Mouse (Mus musculus) macrophage (primary cell): ENCODE data around the gene Ptprr. TPM values are rescaled to one million over a fixed set of nuclear protein-coding genes. Genes with fewer than 3 reads are reported as not detected.

ENCODE experiments used
- H3K27ac ChIP-seq: fragments of 350-480 bp; formaldehyde crosslinking; 2 replicates; pipeline ENCODE4 v1.9.0; 2021
- H3K36me3 ChIP-seq: fragments of 350-480 bp; formaldehyde crosslinking; 2 replicates; pipeline ENCODE4 v1.9.0; 2021; ENCODE audit errors: inconsistent target
- H3K4me3 ChIP-seq: fragments of 350-480 bp; formaldehyde crosslinking; 2 replicates; pipeline ENCODE4 v1.9.0; 2021; ENCODE audit errors: inconsistent target
- H3K79me2 ChIP-seq: fragments of 350-480 bp; formaldehyde crosslinking; 2 replicates; pipeline ENCODE4 v1.9.0; 2021; ENCODE audit errors: inconsistent target
- WGBS: methylation state at CpG from one replicate; pipeline ENCODE4 v1.1.7; 2026; ENCODE audit warnings: inconsistent platforms; ENCODE audit not compliant: missing documents; 5-methylcytosine and 5-hydroxymethylcytosine counted together
- polyA plus RNA-seq: library from polyadenylated mRNA; stranded (reverse); fragments of 250-400 nt; gene quantifications from 3 replicates; pipeline ENCODE4 v1.2.4, GENCODE M21; 2018; ENCODE audit warnings: inconsistent platforms
- total RNA-seq, 78 experiments: library from RNA; depleted of rRNA; stranded (reverse); fragments of 250-400 nt; gene quantifications; 1 replicate in 9 of 78; 2 replicates in 24 of 78; 3 replicates in 43 of 78; 4 replicates in 2 of 78; pipeline ENCODE4 v1.2.4; 2018; ENCODE audit warnings: inconsistent platforms in 56 of 78

Gene Ptprr
- total RNA-seq (2018; cell fraction: chromatin; rRNA removed) = not detected
- under 1 TPM in 1 of 26 experiments, not detected in 25; 0.10 TPM for total RNA-seq (2018; cell fraction: cytosol; rRNA removed)
- total RNA-seq (2018; cell fraction: nucleus; rRNA removed) = not detected
- polyA plus RNA-seq = not detected in 3 replicates

DNA sequence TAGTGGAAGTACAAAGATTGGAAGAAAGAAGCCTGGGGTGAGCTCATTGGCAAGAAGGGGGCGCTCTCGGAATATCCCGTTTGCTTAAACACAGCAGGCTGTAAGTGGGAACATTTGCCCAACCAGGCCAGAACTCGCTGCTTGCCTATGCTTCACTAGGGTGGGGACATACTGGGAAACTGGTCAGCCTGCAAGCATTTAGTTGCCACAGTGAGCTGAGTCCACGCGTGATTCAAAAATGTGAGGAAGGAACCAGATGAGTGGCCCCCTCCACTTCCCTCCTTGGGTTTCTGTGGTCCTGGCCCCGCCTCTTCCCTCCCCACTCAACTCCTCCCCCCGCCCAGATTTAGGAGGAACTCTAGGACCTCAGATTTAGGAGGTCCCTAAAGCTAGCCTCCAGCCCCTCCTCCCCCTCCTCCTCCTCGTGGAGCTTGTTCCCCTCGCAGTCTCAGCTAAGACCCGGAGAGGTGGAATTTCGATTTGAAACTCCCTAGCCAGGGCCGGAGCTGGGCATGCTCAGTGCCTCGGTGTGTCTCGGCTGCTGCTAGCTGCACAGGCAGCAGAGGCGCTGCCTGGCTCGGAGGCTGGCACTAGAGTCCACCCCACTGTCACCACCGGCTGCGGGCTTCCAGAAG, at the start of gene Ptprr:
Gene Ptprr (plus strand): TSS at position 369 of the 635 bp plus-strand sequence.
- H3K4me3 ChIP-seq = no peak within 1 kb of the TSS
- H3K79me2 ChIP-seq = no peaks in the 10 kb centered on the region
- H3K36me3 ChIP-seq = no peaks in the 10 kb centered on the region
- H3K27ac ChIP-seq = no peak within 1 kb of the TSS
- 2% methylated on average over 19 of the region's 19 CpGs for WGBS

DNA sequence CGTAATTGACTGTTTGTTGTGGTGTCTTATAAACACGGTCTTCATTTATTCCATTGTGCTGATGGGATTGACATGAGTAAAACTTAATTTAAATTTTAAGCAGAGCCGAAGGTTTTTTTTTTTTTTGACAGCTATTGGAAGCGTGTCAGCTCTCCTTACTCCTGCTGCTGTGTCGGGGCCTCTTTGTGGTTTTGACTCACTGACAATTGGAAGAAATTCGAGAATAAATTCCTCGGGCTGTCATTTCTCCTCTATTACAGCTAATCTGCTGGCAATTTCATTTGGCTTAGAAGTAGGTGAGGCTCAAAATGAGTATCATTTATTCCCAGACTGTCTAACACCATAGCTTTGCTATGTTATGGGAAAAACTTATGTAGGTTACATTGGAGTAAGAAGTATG, 41.7 kb upstream of the Ptprr start:
- Histone ChIP-seq H3K36me3 (no peaks in the 10 kb centered on the region), H3K4me3 (no peak overlapping the region), H3K79me2 (no peaks in the 10 kb centered on the region), H3K27ac (no peak overlapping the region)
- WGBS = 72% methylated on average over 7 of the region's 7 CpGs

DNA sequence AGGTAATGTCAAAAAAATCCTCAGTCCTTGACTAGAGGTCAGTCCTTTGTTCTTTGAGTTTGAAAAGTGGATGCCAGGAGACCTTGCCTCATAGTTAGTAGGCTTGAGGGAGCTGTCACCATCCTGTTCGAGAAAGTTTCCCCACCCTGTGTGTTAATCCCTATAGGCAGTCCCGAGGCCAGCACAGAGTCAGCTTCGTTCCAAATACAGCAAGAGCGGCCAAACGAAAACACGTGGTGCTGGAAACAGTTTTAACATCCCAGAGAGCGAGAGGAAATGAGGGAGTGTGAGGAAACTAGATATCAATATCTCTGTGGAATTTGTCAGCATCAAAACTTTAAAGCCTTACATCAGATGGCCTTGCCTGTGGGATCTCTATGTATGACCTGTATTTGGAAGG, 39.0 kb upstream of the Ptprr start:
- 68% methylated on average over 7 of the region's 7 CpGs for WGBS
- H3K27ac ChIP-seq = no peak overlapping the region
- no peaks in the 10 kb centered on the region for H3K36me3 ChIP-seq
- H3K79me2 ChIP-seq = no peaks in the 10 kb centered on the region
- H3K4me3 ChIP-seq = no peak overlapping the region

DNA sequence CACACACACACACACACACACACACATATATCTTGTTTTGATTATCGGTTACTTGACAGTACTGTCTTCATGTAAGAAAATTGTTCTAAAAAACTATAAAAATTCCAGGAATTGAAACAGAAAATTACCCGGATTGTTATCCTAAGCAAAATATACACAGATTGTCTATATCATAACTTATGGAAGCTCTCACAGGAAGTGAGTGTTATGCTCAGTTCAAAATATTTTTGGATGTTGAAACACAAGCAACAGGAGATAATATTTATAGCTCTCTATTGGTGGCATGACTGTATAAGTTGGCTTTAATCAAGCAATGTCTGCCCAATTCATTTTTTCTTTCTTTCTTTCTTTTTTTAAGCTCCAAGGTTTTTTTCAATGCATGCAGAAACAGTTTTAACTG, 38.0 kb upstream of the Ptprr start:
- WGBS = 100% methylated on average over 1 of the region's 2 CpGs
- Histone ChIP-seq H3K79me2 (no peaks in the 10 kb centered on the region), H3K4me3 (no peak overlapping the region), H3K36me3 (no peaks in the 10 kb centered on the region), H3K27ac (no peak overlapping the region)

DNA sequence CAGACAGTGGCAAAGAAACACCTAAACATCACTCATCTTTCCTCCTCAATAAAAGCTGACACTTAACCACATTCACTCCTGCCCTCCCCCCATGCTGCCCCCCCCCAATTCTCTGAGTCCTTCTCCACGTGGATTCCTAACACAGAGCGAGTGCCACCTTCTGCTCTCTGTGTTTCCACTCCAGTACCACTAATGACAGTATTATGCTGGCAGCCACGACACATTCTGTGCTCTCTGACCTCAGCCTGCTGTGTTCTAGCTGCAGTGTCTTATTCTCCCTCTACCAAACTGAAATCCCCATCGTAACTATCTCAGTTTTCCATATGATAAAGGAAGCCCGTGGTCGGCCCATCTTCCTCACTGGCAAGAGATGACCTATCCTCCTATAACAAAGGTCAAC, 33.7 kb upstream of the Ptprr start:
- Histone ChIP-seq H3K79me2 (no peaks in the 10 kb centered on the region), H3K4me3 (no peak overlapping the region), H3K36me3 (no peaks in the 10 kb centered on the region), H3K27ac (no peak overlapping the region)
- 83% methylated on average over 6 of the region's 6 CpGs for WGBS

DNA sequence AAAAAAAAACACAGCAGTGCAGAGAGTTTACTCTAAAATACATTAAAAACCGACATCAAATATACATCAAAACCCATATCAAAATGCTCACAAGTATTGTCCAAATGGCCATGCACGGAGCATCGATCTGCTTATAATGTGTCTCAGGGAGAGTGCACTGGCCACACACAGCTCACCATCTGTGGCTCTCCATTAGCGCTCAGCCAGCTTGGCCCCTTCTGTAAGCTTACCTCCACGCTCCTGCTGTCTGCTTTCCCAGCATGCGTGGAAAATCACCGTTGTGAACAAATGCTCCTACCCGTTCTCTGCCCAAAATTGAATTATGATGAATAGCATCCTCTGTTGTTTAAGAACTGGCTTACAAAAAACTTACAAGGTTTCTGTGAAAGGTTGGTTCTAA, 16.2 kb upstream of the Ptprr start:
- Histone ChIP-seq H3K4me3 (no peak overlapping the region), H3K79me2 (no peaks in the 10 kb centered on the region), H3K36me3 (no peaks in the 10 kb centered on the region), H3K27ac (no peak overlapping the region)
- 90% methylated on average over 8 of the region's 8 CpGs for whole genome bisulfite sequencing

DNA sequence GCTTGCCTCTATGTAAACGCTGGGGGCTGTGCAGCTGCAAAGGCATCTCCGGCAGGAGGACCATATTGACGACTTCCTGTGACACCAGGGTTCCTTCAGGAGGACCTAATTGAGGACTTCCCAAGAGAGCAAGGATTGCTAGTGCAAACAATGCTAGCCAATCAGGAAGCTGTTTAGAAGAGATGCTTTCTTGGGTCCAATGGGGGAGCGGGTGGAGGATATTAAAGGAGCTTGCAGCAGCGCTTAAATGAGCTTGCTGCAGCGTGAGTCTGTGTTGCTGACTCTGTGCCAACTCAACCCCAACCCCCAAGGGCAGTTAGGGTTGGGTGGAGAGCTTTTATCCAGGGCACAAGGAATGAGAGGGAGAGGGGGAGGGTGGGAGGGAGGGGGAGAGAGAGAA, 11.3 kb upstream of the Ptprr start:
- Histone ChIP-seq H3K27ac (no peak overlapping the region), H3K36me3 (no peaks in the 10 kb centered on the region), H3K4me3 (no peak overlapping the region), H3K79me2 (no peaks in the 10 kb centered on the region)
- WGBS = 48% methylated on average over 5 of the region's 6 CpGs

DNA sequence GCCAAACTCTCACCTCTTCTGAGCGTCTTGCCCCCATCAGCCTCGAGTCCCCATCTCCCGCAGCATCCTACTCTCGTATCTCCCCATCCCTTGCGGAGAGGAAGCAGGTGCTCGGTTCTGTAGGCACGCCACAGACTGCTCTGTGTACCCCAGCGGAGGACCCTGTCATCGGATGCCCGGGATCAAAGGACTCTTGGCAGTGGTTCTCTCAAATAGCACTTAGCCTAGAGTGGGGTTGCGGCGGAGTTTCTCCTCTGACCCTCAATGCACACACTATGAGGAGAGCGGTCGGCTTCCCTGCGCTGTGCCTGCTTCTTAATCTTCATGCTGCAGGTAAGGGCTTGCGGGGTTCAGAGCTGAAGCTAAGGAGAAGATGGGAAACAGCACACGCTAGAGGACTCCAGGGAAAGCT, 473 bp downstream of the Ptprr start:
- Histone ChIP-seq H3K79me2 (no peaks in the 10 kb centered on the region), H3K27ac (no peak overlapping the region), H3K4me3 (no peak overlapping the region), H3K36me3 (no peaks in the 10 kb centered on the region)
- 8% methylated on average over 17 of the region's 17 CpGs for WGBS

DNA sequence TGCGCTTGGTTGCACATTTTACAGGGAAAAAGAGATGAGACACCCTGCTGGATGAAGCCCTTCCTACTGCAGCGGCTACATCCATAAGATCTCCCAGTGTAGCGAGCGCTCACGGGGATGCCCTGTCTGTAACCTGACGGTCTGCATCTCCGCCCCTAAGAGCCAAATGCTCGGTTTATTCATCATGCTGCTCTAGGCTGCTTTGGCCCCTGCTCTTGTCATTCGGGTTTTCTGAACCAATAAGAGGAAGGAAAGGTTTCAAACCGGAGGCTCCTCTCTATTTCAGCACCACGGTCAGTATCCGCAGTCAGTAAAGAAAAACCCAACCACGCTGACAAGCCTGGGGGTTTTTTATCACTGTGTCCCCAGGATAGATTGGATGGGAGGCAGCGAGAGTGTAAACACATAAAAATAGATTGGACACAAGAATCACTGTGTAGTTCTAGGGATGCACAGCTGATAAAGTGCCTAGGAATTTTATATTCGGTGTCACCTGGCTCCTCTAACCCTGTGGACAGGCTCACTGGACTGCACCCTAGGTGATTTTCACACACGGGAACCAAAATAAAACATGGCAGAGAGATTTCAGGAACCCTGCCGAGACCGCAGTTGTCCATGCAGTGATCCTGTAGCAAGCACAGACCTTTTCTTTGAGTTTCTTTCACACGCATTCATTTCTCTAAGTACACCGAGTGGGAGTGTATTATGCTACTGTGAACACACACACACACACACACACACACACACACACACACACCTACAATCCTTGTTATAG, 1.3 kb downstream of the Ptprr start:
- Histone ChIP-seq H3K79me2 (no peaks in the 10 kb centered on the region), H3K36me3 (no peaks in the 10 kb centered on the region), H3K27ac (no peak overlapping the region), H3K4me3 (no peak overlapping the region)
- 14% methylated on average over 20 of the region's 20 CpGs for WGBS

DNA sequence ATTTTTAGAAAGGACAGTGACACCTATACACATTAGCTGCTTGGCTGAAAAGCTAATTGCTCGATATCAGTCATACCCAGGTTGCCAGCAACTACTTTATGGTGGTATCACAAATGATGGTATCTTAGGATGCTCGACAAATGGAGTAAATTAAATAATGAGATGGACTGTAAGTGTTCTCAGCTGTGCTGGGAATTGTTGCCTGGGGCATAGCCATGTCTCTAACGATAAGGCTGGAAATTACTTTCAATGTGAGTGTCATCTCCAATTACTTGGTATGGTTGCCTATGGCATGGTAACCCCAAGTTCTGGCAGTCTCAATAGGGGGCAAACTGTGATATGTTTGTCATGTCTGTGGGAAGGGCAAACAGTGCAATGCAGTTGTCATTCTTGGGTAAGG, 3.1 kb downstream of the Ptprr start:
- H3K4me3 ChIP-seq = no peak overlapping the region
- no peaks in the 10 kb centered on the region for H3K36me3 ChIP-seq
- no peak overlapping the region for H3K27ac ChIP-seq
- H3K79me2 ChIP-seq = no peaks in the 10 kb centered on the region
- WGBS = 90% methylated on average over 3 of the region's 3 CpGs

DNA sequence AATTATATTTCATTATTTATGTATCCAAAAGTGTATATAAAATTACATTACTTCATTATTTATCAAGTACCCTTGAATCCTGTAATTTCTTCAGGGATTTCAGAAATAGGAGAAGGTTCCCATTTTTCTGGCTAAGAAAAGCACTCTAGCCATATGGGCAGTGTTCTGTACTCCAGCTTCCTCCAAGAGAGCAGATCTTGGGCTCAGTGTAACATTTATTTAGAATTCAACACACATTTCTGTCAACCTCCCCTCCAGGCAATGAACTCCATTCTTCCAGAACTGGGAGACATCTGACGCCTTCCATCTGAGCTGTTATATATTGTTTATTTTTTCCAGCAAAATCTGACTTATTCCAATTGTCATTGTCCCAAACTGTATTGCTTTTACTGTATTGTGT, 20.1 kb downstream of the Ptprr start:
- no peaks in the 10 kb centered on the region for H3K36me3 ChIP-seq
- H3K27ac ChIP-seq = no peak overlapping the region
- H3K79me2 ChIP-seq = no peaks in the 10 kb centered on the region
- H3K4me3 ChIP-seq = no peak overlapping the region
- 100% methylated on average over 1 of the region's 1 CpGs for WGBS

DNA sequence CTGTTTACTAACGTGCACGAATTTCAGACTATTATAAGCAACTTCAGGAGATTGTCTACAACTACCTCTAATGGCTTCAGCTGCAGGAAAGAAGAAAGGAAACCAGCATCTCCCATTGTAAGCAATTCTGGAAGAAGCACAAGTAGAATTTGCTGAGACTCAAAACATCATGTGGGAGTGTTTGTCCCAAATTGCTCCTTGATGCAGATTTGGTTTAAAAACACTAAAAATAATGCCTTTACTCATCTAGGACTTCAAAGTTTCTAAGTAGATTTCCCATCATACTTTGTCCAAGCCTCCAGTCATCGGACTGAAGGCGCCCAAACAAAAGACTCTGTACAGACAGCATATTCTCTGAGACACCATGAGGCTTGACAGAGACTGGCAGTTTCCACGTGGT, 57.9 kb downstream of the Ptprr start:
- Histone ChIP-seq H3K79me2 (no peaks in the 10 kb centered on the region), H3K27ac (no peak overlapping the region), H3K4me3 (no peak overlapping the region), H3K36me3 (no peaks in the 10 kb centered on the region)
- WGBS = 93% methylated on average over 5 of the region's 5 CpGs

DNA sequence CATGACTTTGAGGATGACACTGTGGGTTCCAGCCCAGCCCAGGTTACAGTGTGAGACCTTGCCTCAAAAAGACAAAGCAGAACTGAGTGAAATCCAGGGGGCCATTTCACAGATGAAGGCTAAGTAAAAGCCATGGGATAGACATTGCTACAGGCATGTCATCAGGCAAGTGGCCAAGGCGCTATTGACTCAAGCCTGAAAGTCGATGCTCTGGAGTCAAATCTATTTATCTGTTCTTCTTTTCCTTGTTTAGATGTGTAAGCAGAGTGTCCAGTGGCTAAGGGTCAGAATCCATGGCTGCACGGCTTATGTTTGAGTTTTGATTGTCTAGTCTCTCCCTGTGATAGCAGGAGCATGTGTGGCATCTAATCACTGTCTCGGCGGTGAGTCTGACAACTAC, 60.6 kb downstream of the Ptprr start:
- no peak overlapping the region for H3K4me3 ChIP-seq
- H3K36me3 ChIP-seq = no peaks in the 10 kb centered on the region
- no peaks in the 10 kb centered on the region for H3K79me2 ChIP-seq
- no peak overlapping the region for H3K27ac ChIP-seq
- WGBS = 91% methylated on average over 5 of the region's 5 CpGs

DNA sequence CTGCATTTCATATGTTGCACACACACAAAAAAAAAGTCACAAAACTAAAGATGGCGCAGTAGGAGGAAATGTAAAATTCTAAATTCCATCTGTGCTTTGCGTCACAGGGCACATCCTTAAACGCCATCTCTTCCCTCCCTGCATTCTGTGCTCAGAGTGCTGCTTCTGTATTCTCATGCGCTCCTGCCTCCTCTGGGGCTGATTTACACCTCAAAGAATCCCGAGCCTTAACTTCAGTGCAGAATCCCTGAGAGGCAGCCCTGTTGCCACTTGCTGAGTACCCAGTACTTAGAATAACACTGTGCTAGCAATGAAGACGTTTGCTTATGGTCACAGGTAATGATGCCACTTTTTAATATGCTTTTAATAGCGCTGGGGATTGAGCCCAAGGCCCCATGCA, 61.4 kb downstream of the Ptprr start:
- no peak overlapping the region for H3K4me3 ChIP-seq
- WGBS = 48% methylated on average over 7 of the region's 7 CpGs
- no peaks in the 10 kb centered on the region for H3K36me3 ChIP-seq
- H3K79me2 ChIP-seq = no peaks in the 10 kb centered on the region
- H3K27ac ChIP-seq = no peak overlapping the region

DNA sequence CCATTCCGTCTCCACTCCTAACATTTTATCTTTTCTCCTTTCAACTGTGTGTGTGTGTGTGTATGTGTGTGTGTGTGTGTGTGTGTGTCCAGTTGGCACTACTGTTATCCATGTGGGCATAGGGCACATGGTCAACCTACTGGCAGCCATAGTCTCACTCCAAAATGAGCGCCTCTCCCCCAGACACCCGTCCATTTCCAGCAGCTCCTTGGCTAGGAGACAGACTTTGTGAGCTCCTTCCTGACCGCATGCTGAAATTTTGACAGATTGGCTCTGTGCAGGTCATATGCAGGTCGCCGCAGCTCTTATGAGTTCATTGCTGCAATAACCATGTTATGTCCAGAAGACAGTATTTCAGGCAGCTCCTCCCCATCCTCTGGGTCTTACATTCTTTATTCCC, 62.8 kb downstream of the Ptprr start:
- Histone ChIP-seq H3K27ac (no peak overlapping the region), H3K4me3 (no peak overlapping the region), H3K36me3 (no peaks in the 10 kb centered on the region), H3K79me2 (no peaks in the 10 kb centered on the region)
- WGBS = 91% methylated on average over 6 of the region's 6 CpGs
